Mouse (Mus musculus) liver, adult (tissue): ENCODE measurements around the gene Miox.
A peak's percentile ranks its signal among the peaks of the same experiment; 100 is the strongest.

ENCODE experiments used
- GATA4 ChIP-seq: IDR thresholded peaks from 2 replicates; pipeline ENCODE4 v1.6.1; 2014; ENCODE audit warnings: mild to moderate bottlenecking, low read length; ENCODE audit not compliant: insufficient replicate concordance

The Miox gene

GRCm38 (mm10) chr15:89343325-89343724 is 9.1 kb downstream of the Miox start:
- no peak for TF ChIP-seq GATA4

- TF ChIP-seq GATA4 = no peak
Measured at GRCm38 (mm10) chr15:89350447-89350846, 16.2 kb downstream of the Miox start.

GRCm38 (mm10) chr15:89351302-89351701 is 17.1 kb downstream of the Miox start:
- no peak for TF ChIP-seq GATA4

GRCm38 (mm10) chr15:89352054-89352453 is 17.9 kb downstream of the Miox start:
- no peak for TF ChIP-seq GATA4

GRCm38 (mm10) chr15:89352795-89353194 is 18.6 kb downstream of the Miox start:
- TF ChIP-seq GATA4 = no peak

- no peak for TF ChIP-seq GATA4
Measured at GRCm38 (mm10) chr15:89353837-89354236, 19.6 kb downstream of the Miox start.

GRCm38 (mm10) chr15:89354455-89354854 is 20.3 kb downstream of the Miox start:
- no peak for TF ChIP-seq GATA4

- TF ChIP-seq GATA4 = no peak
Measured at GRCm38 (mm10) chr15:89355241-89356187, 21.3 kb downstream of the Miox start, which contains the start of the genes Lmf2 and Ncaph2. Lmf2 (minus strand) TSS chr15:89355659. Ncaph2 (plus strand) TSS chr15:89355719.

GRCm38 (mm10) chr15:89356372-89356771 is 22.2 kb downstream of the Miox start:
- TF ChIP-seq GATA4 = peak; percentile 6; the same call in 1 of the 2 replicates

- TF ChIP-seq GATA4 = no peak
Measured at GRCm38 (mm10) chr15:89358784-89359183, 24.6 kb downstream of the Miox start.

- TF ChIP-seq GATA4 = no peak
Measured at GRCm38 (mm10) chr15:89363051-89363450, 28.9 kb downstream of the Miox start.

- no peak for TF ChIP-seq GATA4
Measured at GRCm38 (mm10) chr15:89365141-89365551, 30.9 kb downstream of the Miox start.

GRCm38 (mm10) chr15:89372068-89372467 is 37.9 kb downstream of the Miox start:
- TF ChIP-seq GATA4 = no peak

- TF ChIP-seq GATA4 = no peak
Measured at GRCm38 (mm10) chr15:89372536-89372935, 38.3 kb downstream of the Miox start.

GRCm38 (mm10) chr15:89373027-89373761 is 39.0 kb downstream of the Miox start:
- TF ChIP-seq GATA4 = no peak

GRCm38 (mm10) chr15:89373762-89374248 is 39.6 kb downstream of the Miox start, which contains the start of gene Sco2:
Sco2 (minus strand) TSS chr15:89373846.
- TF ChIP-seq GATA4 = peak; percentile 64; the same call in 1 of the 2 replicates
